Mouse (Mus musculus): Measurements from ENCODE around the gene Tubb2a.

The Tubb2a gene

GRCm38 (mm10) chr13:34077492-34078271 is at the start of gene Tubb2a:
Tubb2a (minus strand) TSS chr13:34078007.
- peak; percentile 93 to 95 for DNase-seq

DNA sequence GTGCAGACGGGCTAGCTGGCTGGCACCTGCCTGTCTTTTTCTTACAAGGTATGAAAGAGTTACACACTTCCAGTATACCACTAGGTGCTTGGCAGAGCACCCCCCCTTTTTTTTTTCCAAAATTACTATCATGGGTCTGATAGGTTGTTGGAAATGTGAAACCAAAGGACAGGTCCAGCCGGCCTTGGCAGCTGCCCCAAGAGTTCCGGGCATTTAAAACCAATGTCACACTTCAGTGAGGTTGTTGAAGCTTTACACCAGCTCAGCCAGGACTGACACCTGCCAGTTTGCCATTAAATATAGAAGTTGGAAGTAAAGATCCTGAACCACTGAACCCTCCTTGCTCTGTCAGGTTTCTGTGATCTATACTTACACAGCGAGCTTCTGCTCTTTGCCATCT is 47.9 kb upstream of the Tubb2a start:
- peak in 1 of 2 experiments; percentile 19 for DNase-seq

- DNase-seq = no peak
Measured at GRCm38 (mm10) chr13:34120536-34120935, 42.7 kb upstream of the Tubb2a start.

DNA sequence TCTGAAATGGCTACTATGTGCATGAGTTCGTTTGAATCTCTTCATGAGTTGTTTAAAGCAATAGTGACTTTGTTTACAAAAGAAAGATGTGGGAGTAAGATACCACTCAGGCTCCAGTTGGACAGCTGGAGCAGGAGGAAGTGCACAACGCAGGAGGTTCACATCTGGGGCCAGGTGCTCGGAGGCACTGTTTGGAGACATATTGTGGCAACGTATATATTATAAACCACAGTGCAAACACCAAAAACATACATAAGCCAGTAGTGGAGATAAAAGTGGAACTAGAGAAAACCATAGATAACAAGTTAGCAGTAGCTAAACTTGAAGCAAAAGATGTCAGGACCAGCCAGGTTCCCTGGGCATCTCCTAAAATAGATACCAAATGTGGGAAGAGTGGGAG is 41.6 kb upstream of the Tubb2a start:
- no peak for DNase-seq

DNA sequence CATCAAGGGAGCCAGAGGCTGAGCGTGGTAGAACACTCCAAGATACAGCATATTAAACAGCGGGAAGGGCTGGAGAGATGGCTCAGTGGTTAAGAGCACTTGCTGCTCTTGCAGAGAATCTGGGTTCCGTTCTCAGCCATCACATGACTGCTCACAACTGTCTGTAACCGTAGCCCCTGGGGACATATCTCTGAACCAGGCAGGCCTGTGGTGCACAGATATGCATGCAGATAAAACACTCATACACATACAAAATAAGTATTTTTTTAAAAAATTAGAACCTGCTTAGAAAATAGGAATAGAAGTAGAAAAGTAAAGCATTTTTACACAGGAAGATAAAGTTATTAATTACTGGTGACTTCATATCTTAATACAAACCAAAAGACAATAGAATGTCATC is 41.0 kb upstream of the Tubb2a start:
- no peak for DNase-seq

- DNase-seq = no peak
Measured at GRCm38 (mm10) chr13:34116508-34116907, 38.7 kb upstream of the Tubb2a start.

DNA sequence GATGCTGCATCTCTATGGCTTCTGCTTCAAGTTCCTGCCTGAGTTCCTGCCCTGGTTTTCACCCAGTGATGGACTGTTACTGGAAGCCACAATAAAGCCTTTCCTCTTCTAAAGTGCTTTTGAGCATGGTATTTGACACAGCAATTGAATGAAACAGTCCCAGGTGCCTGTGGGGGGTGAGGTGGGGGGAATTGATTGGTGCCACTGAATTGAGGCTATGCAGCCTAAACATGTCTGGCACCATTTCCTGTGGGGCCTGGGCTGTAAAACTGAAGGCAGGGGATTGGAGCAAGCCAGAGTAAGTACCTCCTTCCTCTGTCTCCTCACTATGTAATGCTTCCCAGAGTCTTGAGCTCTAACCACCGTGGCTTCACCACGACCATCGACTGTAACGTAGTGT is 36.8 kb upstream of the Tubb2a start:
- DNase-seq = no peak

DNA sequence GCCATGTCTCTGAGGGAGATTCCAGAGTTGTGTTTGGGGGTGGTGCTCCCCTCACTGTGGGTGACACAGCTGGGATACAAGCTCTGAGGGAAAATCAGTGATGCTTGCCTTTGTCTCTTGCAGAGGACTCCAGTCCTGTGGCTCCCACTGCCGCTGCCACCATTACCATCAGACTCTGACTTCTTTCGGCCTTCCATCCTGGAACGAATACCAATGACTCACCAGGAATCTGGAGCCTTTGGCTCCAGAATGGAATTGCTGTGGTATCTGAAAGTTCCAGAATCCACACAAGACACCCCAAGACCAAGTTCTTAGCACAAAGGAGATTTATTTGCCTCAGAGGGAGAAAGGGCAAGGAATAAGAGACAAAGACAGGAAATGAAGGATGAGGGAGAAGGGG is 35.3 kb upstream of the Tubb2a start:
- no peak for DNase-seq

GRCm38 (mm10) chr13:34112369-34113081 is 34.7 kb upstream of the Tubb2a start:
- no peak for DNase-seq

GRCm38 (mm10) chr13:34111878-34112277 is 34.1 kb upstream of the Tubb2a start:
- DNase-seq = no peak

GRCm38 (mm10) chr13:34111019-34111418 is 33.2 kb upstream of the Tubb2a start:
- DNase-seq = no peak

DNA sequence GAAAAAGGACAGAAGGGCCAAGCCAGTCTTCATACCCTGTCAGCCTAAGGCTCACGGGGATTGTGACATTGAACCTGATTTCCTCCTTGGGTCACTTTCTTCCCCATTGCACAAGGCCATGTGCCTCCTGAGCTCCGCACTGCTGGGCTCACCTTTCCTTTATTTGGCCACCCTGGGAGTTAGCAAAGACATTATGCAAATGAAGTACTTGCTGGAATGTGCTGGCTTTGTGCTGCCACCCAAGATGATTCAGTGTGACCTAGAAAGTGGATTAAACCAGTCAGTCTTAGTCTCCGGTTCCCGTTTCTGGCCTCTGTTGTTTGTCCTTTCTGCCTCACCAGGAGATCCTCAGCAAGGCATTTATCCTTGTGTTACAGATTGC is 31.9 kb upstream of the Tubb2a start:
- DNase-seq = no peak

DNA sequence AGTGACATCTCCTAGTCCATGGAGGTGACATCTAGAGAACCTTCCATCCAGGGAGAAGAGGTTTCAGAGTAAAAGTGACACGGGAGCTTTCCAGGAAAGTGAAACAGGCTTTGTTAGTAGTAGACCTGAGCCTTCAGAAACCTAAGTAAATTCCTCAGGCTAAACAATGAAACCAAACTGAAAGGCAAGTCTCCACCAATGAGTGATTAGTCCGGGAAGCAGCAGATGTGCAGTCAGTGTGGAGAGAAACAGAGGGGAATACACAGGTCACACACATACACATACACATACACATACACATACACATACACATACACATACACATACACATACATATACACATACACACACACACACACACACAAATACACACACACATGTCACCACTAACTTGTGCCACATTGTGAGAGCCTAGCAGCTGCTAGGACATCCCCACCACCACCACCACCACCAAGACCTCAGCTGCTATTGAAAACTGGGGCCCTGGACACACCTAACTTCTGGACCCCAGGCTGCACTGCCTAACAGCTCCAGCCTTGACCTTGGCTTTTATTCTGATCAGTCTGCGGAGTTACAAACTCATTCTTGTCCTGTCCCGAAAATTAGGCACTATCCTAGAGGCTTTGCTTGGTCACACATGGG is 31.3 kb upstream of the Tubb2a start:
- no peak for DNase-seq

DNA sequence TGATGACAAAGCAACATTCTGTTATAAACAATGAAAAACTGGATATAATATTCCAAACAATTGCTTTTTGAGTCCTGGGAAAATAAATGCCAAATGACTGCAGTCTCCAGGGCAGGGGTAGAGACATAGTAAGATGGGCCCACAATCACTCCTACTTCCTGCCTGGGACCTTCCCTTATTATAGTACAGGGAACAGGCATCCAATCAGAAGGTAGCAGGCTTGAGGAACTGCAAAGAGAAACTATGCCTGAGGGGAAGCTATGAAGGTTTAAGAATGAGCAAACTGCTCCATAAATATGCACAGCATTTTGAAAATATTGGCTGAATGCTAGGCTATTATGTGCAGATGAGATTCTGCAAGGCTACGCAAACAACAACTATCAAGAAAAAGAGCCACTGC is 29.2 kb upstream of the Tubb2a start:
- DNase-seq = no peak

DNA sequence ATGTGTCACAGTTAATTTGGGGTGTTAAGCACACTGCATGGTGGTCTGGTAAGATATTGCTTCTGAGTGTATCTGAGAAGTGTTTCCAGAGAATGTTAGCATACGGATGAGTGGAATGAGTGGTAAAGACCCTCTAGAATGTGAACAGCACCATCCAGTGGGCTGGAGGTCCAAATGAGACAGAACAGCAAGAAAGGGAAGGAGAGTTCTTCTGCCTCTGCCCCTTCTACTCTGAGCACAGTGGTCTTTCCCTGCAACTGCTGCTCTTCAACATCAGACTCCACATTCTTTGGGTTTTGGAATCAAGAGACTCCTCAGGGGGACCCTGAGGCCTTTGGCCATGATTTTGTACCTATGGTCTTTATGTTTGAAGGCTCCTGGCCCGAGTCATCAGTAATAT is 28.4 kb upstream of the Tubb2a start:
- no peak for DNase-seq

GRCm38 (mm10) chr13:34105364-34105763 is 27.6 kb upstream of the Tubb2a start:
- no peak for DNase-seq

DNA sequence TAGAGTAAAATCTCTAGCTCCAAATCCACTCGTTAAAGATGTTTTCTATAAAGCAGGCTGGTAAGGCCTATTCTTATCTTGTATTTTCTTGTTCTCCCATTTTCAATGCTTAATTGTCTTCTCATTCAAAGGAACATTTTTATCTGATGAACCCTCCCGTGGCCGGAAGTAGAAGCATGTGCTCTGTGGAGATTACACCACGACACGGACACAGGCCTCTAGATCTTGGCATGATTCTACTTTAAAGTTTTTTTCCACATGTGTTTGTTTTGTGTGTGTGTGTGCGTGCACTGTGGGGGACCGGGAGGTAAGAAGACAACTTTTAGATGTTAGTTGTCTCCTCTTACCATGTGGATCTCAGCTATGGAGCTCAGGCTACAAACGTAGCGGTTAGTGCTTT is 24.1 kb upstream of the Tubb2a start:
- DNase-seq = no peak

DNA sequence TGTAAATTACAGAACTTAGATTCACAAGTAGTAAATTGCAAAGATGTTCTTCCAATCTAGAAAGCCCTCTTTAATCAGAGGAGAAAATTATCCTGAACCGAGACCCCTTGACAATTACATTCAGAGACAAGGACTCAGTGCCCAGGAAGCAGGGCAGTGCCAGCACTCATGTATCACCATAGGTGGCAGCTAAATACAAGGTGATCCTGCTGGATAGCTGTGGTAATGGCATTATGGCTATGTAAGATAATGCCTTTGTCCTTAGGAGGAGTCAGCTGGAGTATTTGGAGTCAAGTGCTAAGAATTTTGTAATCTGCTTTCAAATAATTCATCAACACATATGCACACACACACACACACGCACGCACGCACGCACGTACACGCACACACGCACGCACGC is 23.4 kb upstream of the Tubb2a start:
- no peak for DNase-seq

- DNase-seq = no peak
Measured at GRCm38 (mm10) chr13:34100733-34101132, 22.9 kb upstream of the Tubb2a start.

DNA sequence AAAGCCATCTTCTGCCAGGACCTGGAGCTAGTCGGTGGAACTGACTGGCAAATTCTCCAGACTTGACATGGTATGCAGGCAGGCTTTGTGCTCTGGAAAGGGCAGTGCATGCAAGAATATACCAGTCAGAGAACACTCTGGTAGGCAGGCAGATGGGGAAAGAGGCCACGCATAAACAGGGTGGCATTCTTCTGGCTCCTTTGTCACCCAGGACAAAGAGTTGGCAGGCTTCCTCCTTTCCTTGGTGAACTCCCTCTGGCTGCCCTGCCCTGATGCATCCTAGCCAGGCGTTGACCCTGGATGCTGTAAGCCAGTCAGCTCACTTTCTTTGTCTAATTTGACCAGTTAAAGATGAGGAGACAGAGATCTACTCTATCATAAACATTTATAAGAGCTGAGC is 19.3 kb upstream of the Tubb2a start:
- no peak for DNase-seq

GRCm38 (mm10) chr13:34096455-34096854 is 18.6 kb upstream of the Tubb2a start:
- DNase-seq = no peak

- DNase-seq = no peak
Measured at GRCm38 (mm10) chr13:34095542-34096435, 18.0 kb upstream of the Tubb2a start.

DNA sequence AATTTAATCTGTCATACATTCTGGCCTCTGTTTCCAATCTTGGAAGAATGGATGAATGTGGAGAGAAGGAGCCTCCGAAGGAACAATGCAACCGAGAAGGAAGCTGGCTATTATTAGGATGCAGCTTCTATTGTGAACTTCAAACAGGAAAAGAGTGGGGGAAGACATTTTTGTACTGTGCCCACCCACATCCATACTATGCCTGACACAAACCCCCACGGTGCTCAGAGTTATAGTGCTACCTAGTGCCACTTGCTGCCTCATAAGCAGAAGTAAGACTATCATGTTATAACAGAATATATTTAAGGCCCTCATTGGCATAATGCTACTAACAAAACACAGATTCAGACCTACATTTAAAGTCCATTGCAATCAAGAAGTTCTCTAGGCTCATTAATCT is 11.6 kb upstream of the Tubb2a start:
- DNase-seq = no peak
